Mouse (Mus musculus): ENCODE results near the gene 2410004B18Rik. TPM values are rescaled to one million over a fixed set of nuclear protein-coding genes. Genes with fewer than 3 reads are reported as not detected.

The 2410004B18Rik gene
- total RNA-seq, 2 experiments from 2014 or later, result 51.5 to 56.8 TPM

DNA sequence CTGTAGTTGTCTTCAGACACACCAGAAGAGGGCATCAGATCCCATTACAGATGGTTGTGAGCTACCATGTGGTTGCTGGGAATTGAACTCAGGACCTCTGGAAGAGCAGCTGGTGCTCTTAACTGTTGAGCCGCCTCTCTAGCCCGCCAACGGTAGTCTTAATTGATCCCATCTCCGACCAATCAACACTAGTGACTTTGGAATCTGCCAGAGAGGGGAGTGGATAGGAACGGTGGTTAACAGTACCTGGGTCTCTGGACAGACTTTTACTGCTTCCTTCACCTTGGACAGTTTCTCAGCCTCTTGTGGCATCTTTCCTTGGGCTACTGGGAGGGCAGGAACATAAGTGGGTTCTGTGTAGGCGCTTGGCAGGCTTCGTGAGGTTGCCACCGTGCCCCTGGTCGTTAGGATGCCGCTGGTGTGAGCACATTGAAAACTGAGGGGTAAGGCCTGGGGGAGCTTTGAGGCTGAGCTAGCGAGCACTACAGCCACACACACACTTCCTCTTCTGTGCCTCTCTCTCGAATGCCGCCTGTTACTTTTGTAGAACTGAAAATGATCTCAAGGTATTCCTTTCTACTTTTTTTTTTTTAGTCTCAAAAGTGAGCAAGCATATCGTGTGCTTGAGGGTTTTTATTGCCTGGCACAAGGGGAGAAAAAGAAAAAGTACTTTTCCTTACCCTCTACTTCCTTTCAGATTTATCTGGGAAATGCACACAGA, 55.8 kb downstream of the 2410004B18Rik start:
- intact Hi-C loops (cut with DNase I), result no loop called here
- DNase-seq, result no peak

Other genes starting within 250 kb of the 2410004B18Rik start
- 100 to 1,000 TPM in 1 of 2 experiments, 10 to 100 TPM in 1; 97.6 to 108 TPM for gene Ddah1, start 179.3 kb upstream of the 2410004B18Rik start, total RNA-seq (2021)
- 10 to 100 TPM; 18.3 to 19.4 TPM for gene Bcl10, start 15.2 kb upstream of the 2410004B18Rik start, total RNA-seq (2021)
- 1 to 10 TPM; 4.4 to 5.3 TPM for gene Syde2, start 49.9 kb downstream of the 2410004B18Rik start, total RNA-seq (2021)
- 1 to 10 TPM in 1 of 2 experiments, under 1 TPM in 1; 0.83 to 1.2 TPM for gene Wdr63, start 170.1 kb downstream of the 2410004B18Rik start, total RNA-seq (2021)
- gene Mcoln3, start 179.4 kb downstream of the 2410004B18Rik start, total RNA-seq (2021), result under 1 TPM; 0.16 to 0.18 TPM
- gene Mcoln2, start 211.8 kb downstream of the 2410004B18Rik start, total RNA-seq (2021), result not detected